Mouse (Mus musculus) olfactory bulb, adult 2 months (tissue): ENCODE results near the gene Tbx3.

Experiments used
- CTCF ChIP-seq: fragments of 200-500 bp; IDR thresholded peaks from 2 replicates; pipeline ENCODE4 v1.5.1; 2012; ENCODE audit warnings: low read depth, mild to moderate bottlenecking, low read length, moderate library complexity; ENCODE audit not compliant: insufficient read depth
- POLR2A ChIP-seq: fragments of 200-500 bp; IDR thresholded peaks from 2 replicates; pipeline ENCODE4 v1.6.1; 2012; ENCODE audit warnings: mild to moderate bottlenecking, low read depth, low read length, moderate library complexity; ENCODE audit not compliant: insufficient read depth

DNA sequence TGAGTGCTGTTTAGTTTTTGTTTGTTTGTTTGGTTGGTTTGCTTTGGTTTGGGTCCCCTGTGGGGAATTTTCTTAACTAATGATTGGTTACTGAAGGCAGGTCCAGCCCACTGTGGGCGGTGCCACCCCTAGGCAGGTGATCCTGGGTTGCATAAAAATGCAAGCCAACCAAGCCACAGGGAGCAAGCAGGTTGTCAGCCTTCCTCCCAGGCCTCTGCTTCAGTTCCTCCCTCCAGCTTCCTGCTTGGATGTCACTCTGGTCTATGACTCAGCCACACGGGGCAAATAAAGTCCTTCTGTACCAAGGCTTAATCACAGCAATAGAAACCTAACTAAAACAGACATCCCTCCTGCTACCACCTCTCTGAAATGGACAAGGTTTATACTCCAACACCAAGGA lies 35.6 kb upstream of the Tbx3 start:
- no peak for TF ChIP-seq POLR2A
- no peak for TF ChIP-seq CTCF
